Mouse (Mus musculus): ENCODE data around the gene Hcn2.
"Not testable (repeated sequence)": the region's sequence is repeated elsewhere in the genome, so short reads cannot be mapped to it uniquely, and the experiment has no call there.

Gene Hcn2

GRCm38 (mm10) chr10:79688720-79689119 is 27.7 kb upstream of the Hcn2 start, which contains the start of gene Gzmm:
Gene Gzmm (plus strand): TSS chr10:79689020.
- no peak for DNase-seq

DNA sequence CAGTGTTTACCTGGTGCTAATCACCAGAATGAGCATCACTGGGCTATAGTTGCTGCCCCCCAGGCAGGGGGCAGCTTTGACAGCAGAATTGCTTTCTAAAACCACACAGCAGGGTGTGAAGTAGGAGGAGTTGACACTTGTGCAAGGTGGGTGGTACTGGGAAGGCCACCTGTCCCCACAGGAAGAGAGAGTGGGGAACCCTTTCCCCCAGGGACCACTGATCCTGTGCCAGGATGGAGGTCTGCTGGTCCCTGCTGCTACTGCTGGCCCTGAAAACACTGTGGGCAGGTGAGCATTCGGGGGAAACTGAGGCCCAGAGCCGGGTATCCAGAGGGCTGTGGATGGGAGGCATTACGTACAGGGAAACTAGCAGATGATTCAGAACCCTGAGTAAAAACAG is 27.3 kb upstream of the Hcn2 start:
- no peak for DNase-seq

- DNase-seq, result no peak
These were observed 24.4 kb upstream of the Hcn2 start for GRCm38 (mm10) chr10:79691986-79692548.

DNA sequence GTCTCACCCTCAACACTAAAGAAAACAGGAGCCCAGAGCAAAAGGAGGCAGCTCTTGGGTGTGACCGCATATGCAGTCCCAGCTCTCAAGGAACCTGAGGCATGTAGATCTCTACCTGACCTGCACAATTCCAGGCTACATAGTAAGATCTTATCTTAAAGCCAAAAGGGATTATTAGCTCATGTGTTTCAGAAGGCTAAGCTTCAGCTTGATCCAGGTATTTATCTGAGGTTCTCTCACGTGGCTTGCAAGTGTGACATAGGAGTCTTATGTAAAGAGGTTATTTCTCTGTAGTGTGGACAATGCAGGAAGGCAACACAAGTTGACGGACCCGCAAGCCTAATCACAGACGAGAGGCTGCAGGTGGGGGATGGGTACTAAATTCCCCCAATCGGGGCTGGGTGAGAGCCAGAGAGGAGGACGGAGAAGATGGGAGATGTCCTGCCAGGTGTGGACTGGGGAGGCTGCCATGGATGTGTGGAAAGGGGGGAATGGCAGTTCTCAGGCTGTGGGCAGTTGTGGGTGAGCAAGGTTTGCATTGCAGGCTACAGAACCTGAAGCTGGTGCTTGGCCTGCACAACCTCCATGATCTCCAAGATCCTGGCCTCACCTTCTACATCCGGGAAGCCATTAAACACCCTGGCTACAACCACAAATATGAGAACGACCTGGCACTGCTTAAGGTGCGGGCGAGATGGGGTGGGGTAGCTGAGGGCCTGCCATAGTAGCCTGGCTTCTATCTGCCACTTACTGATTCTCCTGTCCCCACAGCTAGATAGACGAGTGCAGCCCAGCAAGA is 22.7 kb upstream of the Hcn2 start:
- no peak for DNase-seq

GRCm38 (mm10) chr10:79694379-79694655 is 22.1 kb upstream of the Hcn2 start:
- DNase-seq, result no peak

GRCm38 (mm10) chr10:79695231-79696128 is 21.0 kb upstream of the Hcn2 start:
- DNase-seq, result peak; percentile 63

- no peak for DNase-seq
These were observed 20.2 kb upstream of the Hcn2 start for GRCm38 (mm10) chr10:79696129-79696651.

- DNase-seq, result no peak
These were observed 18.5 kb upstream of the Hcn2 start for GRCm38 (mm10) chr10:79697916-79698315.

- DNase-seq, result no peak
These were observed 18.0 kb upstream of the Hcn2 start for GRCm38 (mm10) chr10:79698459-79698858.

DNA sequence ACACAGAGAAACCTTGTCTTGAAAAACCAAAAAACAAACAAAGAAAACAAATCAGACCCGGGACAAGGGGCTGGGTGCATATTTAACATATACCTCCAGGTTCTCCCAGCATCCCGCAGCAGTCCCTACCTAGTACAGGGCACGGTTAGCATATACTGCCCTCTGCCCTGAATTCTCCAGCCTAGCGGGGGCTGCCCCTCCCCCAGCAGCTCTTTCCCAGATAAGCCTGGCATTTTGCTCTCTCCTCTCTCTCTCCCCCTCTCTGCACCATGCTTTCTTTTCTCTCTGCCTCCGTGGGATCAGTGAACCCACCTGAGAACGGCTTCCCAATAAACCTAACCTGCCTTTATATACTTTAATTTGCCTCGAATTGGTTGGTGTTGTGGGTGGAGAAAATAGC is 15.8 kb upstream of the Hcn2 start:
- DNase-seq, result no peak

DNA sequence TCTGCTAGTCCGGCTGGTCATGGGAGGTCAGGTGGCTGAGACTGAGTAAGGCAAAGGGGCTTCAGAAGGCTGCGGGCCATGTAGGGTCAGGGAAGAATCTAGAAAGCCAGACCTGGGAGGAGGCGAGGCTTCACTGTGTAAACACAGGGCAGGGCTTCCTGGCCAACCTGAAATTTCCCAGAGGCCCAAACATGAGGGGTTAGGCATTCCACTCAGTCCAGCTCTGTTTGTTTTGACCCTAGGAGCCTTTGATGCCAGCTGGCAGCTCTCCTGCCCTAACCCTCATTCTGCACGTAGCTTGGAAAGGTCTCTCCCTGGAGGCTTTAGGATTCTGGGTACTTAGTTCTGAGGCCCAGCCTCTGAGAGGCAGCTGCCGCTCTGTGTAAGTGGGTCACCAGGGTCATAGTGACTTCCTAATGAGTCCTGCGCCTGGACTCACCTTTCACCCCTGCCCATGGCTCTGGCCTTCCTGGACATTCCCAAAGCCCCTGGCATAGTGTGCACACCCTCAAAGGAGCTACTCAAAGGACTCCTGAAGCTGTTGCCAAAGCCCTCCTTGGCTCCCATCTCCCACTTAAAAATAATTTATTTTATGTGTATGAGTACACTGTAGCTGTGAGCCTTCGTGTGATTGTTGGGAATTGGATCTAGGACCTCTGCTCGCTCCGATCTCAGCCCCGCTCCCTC is 14.8 kb upstream of the Hcn2 start:
- DNase-seq, result no peak

- not testable (repeated sequence) for DNase-seq
These were observed 13.5 kb upstream of the Hcn2 start for GRCm38 (mm10) chr10:79702970-79703369.

DNA sequence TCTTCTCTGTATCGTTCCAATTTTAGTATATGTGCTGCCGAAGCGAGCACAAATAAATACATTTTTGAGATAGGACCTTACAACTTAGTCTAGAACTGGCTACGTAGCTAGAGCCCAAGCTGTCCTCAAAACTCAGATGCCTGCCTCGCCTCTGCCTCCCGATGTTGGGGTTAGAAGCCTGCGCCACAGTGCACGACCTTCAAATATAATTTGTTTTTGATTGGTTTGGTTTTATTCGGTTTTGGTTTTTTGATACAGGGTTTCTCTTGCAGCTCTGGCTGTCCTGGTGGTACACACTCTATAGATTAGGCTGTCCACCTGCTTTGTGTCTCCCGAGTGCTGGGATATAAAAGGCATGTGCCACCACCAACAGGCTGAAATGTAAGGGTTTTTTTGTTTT is 12.9 kb upstream of the Hcn2 start:
- no peak for DNase-seq

- DNase-seq, result peak; percentile 99
These were observed 12.1 kb upstream of the Hcn2 start, which contains the start of gene Bsg for GRCm38 (mm10) chr10:79704065-79704969. Gene Bsg (plus strand): TSS chr10:79704491.

- no peak for DNase-seq
These were observed 11.5 kb upstream of the Hcn2 start for GRCm38 (mm10) chr10:79704970-79705360.

- DNase-seq, result no peak
These were observed 10.5 kb upstream of the Hcn2 start for GRCm38 (mm10) chr10:79705951-79706350.

GRCm38 (mm10) chr10:79706406-79707094 is 9.9 kb upstream of the Hcn2 start:
- DNase-seq, result no peak

GRCm38 (mm10) chr10:79707162-79707561 is 9.3 kb upstream of the Hcn2 start:
- DNase-seq, result no peak

DNA sequence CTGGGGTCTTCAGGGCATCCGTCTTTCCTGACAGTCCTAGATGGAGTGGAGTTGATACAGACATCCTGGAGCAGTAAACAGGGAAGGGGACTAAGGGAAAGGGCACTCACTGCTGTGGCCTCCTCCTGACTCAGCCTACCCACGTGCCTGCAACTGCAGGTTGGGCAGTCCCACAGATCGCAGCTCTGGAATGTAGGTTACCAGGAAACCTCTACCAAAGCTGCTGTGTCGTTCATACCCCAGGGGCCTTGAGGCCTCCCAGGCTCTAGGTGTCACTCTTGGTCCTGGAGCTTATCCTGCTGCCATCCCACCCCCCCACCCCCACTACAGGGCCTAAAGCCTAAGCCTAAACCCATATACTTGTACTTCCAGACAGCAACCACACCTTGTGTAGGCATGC is 8.7 kb upstream of the Hcn2 start:
- no peak for DNase-seq

- DNase-seq, result no peak
These were observed 7.8 kb upstream of the Hcn2 start for GRCm38 (mm10) chr10:79708668-79709067.

DNA sequence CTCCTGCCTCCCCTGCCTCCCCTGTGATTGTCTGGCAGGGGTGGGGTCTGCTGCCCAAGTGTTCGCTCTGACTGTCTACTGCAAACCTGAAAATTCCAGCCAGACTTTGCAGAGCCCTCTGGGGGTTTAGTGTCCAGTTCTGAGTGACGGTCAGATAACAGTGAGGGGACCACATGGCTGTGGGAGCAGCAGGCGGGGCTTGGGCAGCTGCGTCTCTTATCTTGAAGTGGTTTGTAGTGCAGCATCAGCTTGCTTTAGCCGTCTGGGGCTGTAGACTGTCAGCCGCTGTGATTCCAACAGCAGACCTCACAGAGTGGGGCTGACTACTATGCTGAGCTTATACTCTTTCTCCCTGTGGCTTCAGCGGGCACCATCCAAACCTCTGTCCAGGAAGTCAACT is 7.1 kb upstream of the Hcn2 start:
- no peak for DNase-seq

All from right cerebral cortex, adult 18-20 months (tissue).